Mouse (Mus musculus) liver, embryonic 14.5 days (tissue): Measurements from ENCODE around the gene Mrrf. TPM values are rescaled to one million over a fixed set of nuclear protein-coding genes. Genes with fewer than 3 reads are reported as not detected.

Experiments used
- ATAC-seq: fragments of 200-750 bp; cut with Nextera tagmentation; 2 replicates; pipeline ENCODE4 v1.8.0; 2017; ENCODE audit warnings: moderate number of reproducible peaks, mild to moderate bottlenecking, moderate library complexity; ENCODE audit not compliant: insufficient read depth
- DNase-seq, 3 experiments: peaks; one replicate each; pipeline ENCODE4 v3.0.0-alpha.2; 2012 to 2013; ENCODE audit warnings: low read depth in 3 of 3, low spot score in 3 of 3
- H3K27ac ChIP-seq: fragments of 300-500 bp; sonication (generic); 2 replicates; pipeline ENCODE4 v1.5.1; 2014; ENCODE audit warnings: moderate library complexity, mild to moderate bottlenecking, control low read depth, inconsistent platforms
- H3K27me3 ChIP-seq: fragments of 300-500 bp; sonication (generic); 2 replicates; pipeline ENCODE4 v1.6.1; 2014; ENCODE audit warnings: mild to moderate bottlenecking, low read length, moderate library complexity; ENCODE audit not compliant: control insufficient read depth, insufficient read depth
- H3K36me3 ChIP-seq: fragments of 300-500 bp; sonication (generic); replicated peaks from 2 replicates; pipeline ENCODE4 v1.6.1; 2014; ENCODE audit warnings: low read depth; ENCODE audit not compliant: control insufficient read depth, insufficient read depth
- H3K4me1 ChIP-seq, 2 experiments: fragments of 200-500 bp in 1 of 2; fragments of 300-500 bp in 1 of 2; sonication (generic) in 1 of 2; replicated peaks; 2 replicates each; pipeline ENCODE4 v1.6.1; 2012 to 2014; ENCODE audit warnings: antibody characterized with exemption in 1 of 2, inconsistent platforms in 1 of 2, low read length in 1 of 2; ENCODE audit not compliant: control insufficient read depth in 2 of 2, insufficient read depth in 2 of 2
- H3K4me2 ChIP-seq: fragments of 300-500 bp; sonication (generic); 2 replicates; pipeline ENCODE4 v1.6.1; 2014; ENCODE audit warnings: low read depth, mild to moderate bottlenecking, control low read depth, moderate library complexity
- H3K4me3 ChIP-seq, 2 experiments: fragments of 200-500 bp in 1 of 2; fragments of 300-500 bp in 1 of 2; sonication (generic) in 1 of 2; 2 replicates each; pipeline ENCODE4 v1.5.1; 2012 to 2014; ENCODE audit warnings: low read depth in 2 of 2, low read length in 2 of 2, mild to moderate bottlenecking in 2 of 2, control low read depth in 1 of 2, inconsistent platforms in 1 of 2, moderate library complexity in 1 of 2; ENCODE audit not compliant: insufficient read depth in 1 of 2
- H3K9ac ChIP-seq: fragments of 300-500 bp; sonication (generic); replicated peaks from 2 replicates; pipeline ENCODE4 v1.6.1; 2014; ENCODE audit warnings: mild to moderate bottlenecking, control low read depth, moderate library complexity
- H3K9me3 ChIP-seq: fragments of 300-500 bp; sonication (generic); 2 replicates; pipeline ENCODE4 v1.6.1; 2016; ENCODE audit warnings: low read length, mixed read lengths; ENCODE audit not compliant: control insufficient read depth
- CTCF ChIP-seq: IDR thresholded peaks from 2 replicates; pipeline ENCODE4 v1.5.1; 2016; ENCODE audit warnings: antibody characterized with exemption, low read depth, control low read depth
- EP300 ChIP-seq: IDR thresholded peaks from 2 replicates; pipeline ENCODE4 v1.6.1; 2016; ENCODE audit warnings: antibody characterized with exemption, low read depth
- WGBS: fragments of 180-500 bp; shearing (Covaris S2); extraction: QIAGEN DNeasy Blood & Tissue Kit; methylation state at CpG from one replicate; pipeline ENCODE4 v1.1.7; 2014; ENCODE audit not compliant: insufficient replicate concordance; 5-methylcytosine and 5-hydroxymethylcytosine counted together
- polyA plus RNA-seq, 2 experiments: library from polyadenylated mRNA; depleted of rRNA in 1 of 2; stranded (reverse) in 1 of 2; unstranded in 1 of 2; fragments of >200 nt; fragmentation: Nextera tagmentation in 1 of 2; extraction: Ambion mirVana in 1 of 2; gene quantifications; 2 replicates each; pipeline versions ENCODE4 v1.2.1 to v1.2.3; 2012 to 2014

Gene Mrrf
- polyA plus RNA-seq, 2 experiments: 9.1 to 17.8 TPM

DNA sequence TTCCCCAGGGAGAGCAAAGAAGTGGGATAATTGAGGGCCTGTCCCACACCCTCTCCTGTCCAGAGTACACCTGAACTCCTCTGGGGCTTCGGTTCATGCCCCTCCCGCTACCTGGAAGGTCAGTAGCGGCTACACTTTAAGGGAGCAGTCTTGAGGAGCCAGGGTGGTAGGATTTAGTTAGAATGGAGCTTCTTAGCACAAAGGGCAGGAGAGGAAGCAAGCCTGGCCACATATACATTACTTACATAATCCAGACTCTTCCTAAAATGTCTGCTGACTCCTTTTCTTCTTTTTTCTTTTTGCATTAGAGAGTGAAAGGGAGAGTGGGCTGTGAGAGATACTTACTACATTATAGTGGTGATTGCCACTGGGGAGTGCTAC is 62.7 kb downstream of the Mrrf start:
- Histone ChIP-seq H3K27ac (peak overlapping the region; percentile 99), H3K4me3 (peak overlapping the region; percentile 59 to 63), H3K4me1 (peaks cover 38 to 58% of the 10 kb centered on the region in 2 experiments), H3K9ac (peak overlapping the region; percentile 94), H3K36me3 (no peaks in the 10 kb centered on the region), H3K27me3 (peaks cover 26% of the 10 kb centered on the region), H3K4me2 (peak overlapping the region; percentile 88), H3K9me3 (no peaks in the 10 kb centered on the region)
- TF ChIP-seq CTCF (no peak), EP300 (no peak)
- 5% methylated on average over 3 of the region's 3 CpGs for WGBS
- ATAC-seq: peak; percentile 50
- DNase-seq: no peak

GRCm38 (mm10) chr2:36200813-36201212 is 64.6 kb downstream of the Mrrf start:
- Histone ChIP-seq H3K27me3 (peaks cover 26% of the 10 kb centered on the region), H3K9me3 (no peaks in the 10 kb centered on the region), H3K9ac (no peak overlapping the region), H3K36me3 (no peaks in the 10 kb centered on the region), H3K27ac (no peak overlapping the region), H3K4me2 (no peak overlapping the region), H3K4me1 (peaks cover 42 to 68% of the 10 kb centered on the region in 2 experiments), H3K4me3 (no peak overlapping the region)
- TF ChIP-seq CTCF: no peak
- no peak for TF ChIP-seq EP300
- WGBS: 82% methylated on average over 2 of the region's 2 CpGs
- DNase-seq: no peak
- ATAC-seq: no peak

DNA sequence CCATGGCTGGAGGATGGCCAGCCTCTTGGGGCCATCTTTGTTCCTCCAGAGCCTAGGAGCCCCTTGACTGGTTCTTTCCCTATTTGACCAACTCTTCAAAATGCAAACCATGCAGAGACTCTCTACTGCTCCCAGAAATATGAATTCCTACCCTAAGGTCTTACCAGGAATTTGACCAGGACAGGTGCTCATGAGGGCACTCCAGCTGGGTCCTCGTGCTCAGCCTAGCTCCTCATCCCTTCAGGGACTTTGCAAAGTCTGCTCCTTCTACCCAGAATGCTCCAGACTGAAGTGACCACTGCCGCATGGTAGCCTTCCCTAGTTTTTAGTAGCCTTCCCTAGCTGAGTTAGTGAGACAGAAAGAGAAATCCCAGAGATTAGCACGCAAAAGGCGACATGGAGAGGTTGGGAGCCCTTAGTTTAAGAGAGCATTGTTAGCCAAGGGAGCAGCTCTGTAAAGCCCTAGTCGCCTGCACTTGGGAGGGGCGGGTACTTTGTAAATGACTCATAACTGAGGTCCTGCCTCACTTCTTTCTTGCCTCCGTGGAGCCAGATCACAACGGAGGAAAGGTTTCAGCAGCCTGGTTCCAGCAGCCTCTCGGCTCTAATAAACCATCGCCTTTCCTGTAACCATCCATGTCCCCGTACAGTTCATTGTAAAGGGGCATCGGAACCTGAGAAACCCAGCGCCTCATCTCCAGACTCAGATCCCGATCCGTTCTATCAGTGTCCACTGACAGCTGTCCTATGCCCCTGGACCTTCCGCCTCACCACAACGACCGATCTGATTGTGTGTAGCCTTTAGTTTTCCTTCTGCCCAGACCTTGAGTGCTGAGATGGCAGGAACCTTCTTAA is 65.8 kb downstream of the Mrrf start:
- ATAC-seq: no peak
- WGBS: 28% methylated on average over 18 of the region's 18 CpGs
- no peak overlapping the region for H3K27ac ChIP-seq
- H3K4me1 ChIP-seq: peaks cover 31 to 56% of the 10 kb centered on the region in 2 experiments
- H3K9me3 ChIP-seq: no peaks in the 10 kb centered on the region
- no peak overlapping the region for H3K4me3 ChIP-seq
- H3K27me3 ChIP-seq: peaks cover 26% of the 10 kb centered on the region
- TF ChIP-seq CTCF (no peak), EP300 (no peak)
- H3K4me2 ChIP-seq: peak overlapping the region; percentile 82
- DNase-seq: no peak
- no peaks in the 10 kb centered on the region for H3K36me3 ChIP-seq
- no peak overlapping the region for H3K9ac ChIP-seq

GRCm38 (mm10) chr2:36202611-36202880 is 66.4 kb downstream of the Mrrf start:
- peaks cover 25 to 51% of the 10 kb centered on the region in 2 experiments for H3K4me1 ChIP-seq
- WGBS: 16% methylated on average over 5 of the region's 5 CpGs

GRCm38 (mm10) chr2:36203011-36203825 is 67.0 kb downstream of the Mrrf start:
- Histone ChIP-seq H3K27ac (no peak overlapping the region), H3K4me1 (peaks cover 20 to 44% of the 10 kb centered on the region in 2 experiments), H3K9ac (peak overlapping the region; percentile 47), H3K4me3 (peak overlapping the region; percentile 17 to 46), H3K9me3 (no peaks in the 10 kb centered on the region), H3K4me2 (peak overlapping the region; percentile 82), H3K36me3 (no peaks in the 10 kb centered on the region), H3K27me3 (peaks cover 26% of the 10 kb centered on the region)
- peak; percentile 15; the same call in 1 of the 2 replicates for TF ChIP-seq CTCF
- no peak for TF ChIP-seq EP300
- ATAC-seq (no peak), DNase-seq (no peak)
- 1% methylated on average over 39 of the region's 39 CpGs for WGBS

More at GRCm38 (mm10) chr2:36202611-36202880, 66.4 kb downstream of the Mrrf start:
- H3K36me3 ChIP-seq: no peaks in the 10 kb centered on the region
- H3K27ac ChIP-seq: no peak overlapping the region
- no peaks in the 10 kb centered on the region for H3K9me3 ChIP-seq
- peak overlapping the region; percentile 82 for H3K4me2 ChIP-seq
- H3K27me3 ChIP-seq: peaks cover 26% of the 10 kb centered on the region
- ATAC-seq (no peak), DNase-seq (no peak)
- H3K9ac ChIP-seq: no peak overlapping the region
- H3K4me3 ChIP-seq: peak overlapping the region in 1 of 2 experiments; percentile 17; a peak in 1 of 4 replicates
- TF ChIP-seq EP300: no peak
- TF ChIP-seq CTCF: no peak
